Mouse (Mus musculus) kidney, adult 9 months (tissue): ENCODE results near the gene Cyp3a13.
"Not testable (repeated sequence)": the region's sequence is repeated elsewhere in the genome, so short reads cannot be mapped to it uniquely, and the experiment has no call there.

Experiments
- DNase-seq: peaks from one replicate; pipeline ENCODE4 v3.0.0; 2022

Gene Cyp3a13

DNA sequence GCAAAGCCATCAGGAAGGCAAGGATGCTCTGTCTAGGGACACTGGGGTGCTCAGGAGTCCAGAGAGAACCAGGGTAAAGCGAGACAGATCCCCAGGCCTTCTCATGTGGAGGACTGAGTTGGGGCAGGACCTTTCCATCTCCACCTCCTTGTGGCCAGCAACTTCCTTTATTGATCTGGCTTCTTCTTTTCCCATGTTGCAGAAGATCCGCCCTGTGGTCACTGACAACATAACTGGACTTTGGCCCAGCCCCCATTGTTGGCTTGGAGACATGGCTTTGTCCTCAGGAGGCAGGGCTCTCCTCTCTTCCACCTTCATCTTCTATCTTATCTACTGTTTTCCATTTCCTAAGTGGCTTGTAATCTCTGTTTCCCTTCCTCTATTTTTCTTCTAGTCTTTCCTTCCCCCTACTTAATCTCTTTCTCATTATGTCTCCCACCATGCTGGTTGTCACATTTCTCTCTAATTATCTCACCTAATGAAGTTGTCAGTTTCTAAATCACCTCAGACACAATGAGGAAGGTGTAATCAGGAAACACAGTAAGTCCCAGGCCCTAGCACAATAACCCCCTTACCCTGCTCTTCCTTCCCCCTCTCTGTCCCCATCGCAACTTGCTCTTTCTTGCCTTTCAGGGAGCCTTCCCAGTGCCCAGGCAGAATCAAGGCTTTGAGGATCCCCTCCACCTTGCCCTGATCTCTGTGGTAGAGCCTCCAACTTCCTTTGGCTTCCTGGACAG lies 49.6 kb downstream of the Cyp3a13 start, which contains the start of gene Pilrb2:
TSS of gene Pilrb2 (minus strand) at position 172 of the 737 bp plus-strand sequence.
- DNase-seq, result not testable (repeated sequence)

DNA sequence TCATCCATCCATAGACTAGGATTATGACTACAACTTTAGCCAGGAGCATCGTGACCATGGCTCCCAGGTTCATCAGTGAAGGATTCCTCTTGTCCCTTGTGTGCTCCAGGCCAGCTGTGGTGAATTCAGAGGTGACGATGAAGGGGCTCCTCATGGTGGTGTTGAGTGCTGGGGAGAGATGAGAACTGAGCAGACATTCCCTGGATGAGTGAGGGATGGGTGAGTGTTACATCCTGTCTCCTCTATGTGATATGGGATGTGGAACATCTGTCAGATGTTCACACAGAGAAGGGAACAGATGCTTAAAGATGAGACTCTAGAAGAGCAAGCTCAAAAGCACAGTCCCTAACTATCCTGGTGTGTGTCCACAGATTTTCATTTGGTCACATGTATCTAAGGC lies 52.8 kb downstream of the Cyp3a13 start:
- DNase-seq, result not testable (repeated sequence)

DNA sequence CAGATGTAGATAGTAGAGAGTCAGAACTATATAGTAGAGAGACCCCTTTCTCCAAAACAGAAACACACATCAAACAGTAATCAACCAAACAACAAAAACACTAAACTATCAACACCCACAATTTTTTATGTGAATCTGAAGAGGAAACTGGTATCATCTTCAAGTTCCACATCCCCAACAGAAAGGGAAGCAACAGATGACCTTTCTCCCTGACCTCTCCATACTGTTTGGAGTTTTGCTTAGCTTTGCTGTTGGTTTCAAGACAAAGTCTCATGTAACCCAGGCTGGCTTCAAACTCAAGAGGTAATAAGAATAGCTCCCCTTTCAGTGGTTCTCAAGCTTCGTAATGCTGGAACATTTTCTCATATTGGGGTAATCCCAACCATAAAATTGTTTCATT lies 57.4 kb downstream of the Cyp3a13 start:
- not testable (repeated sequence) for DNase-seq

DNA sequence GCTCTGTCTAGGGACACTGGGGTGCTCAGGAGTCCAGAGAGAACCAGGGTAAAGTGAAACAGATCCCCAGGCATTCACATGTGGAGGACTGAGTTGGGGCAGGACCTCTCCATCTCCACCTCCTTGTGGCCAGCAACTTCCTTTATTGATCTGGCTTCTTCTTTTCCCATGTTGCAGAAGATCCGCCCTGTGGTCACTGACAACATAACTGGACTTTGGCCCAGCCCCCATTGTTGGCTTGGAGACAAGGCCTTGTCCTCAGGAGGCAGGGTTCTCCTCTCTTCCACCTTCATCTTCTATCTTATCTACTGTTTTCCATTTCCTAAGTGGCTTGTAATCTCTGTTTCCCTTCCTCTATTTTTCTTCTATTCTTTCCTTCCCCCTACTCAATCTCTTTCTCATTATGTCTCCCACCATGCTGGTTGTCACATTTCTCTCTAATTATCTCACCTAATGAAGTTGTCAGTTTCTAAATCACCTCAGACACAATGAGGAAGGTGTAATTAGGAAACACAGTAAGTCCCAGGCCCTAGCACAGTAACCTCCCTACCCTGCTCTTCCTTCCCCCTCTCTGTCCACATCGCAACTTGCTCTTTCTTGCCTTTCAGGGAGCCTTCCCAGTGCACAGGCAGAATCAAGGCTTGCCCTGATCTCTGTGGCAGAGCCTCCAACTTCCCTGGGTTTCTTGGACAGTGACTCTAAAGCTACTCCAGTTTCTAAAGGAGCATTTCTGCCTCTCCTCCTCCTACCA lies 63.3 kb downstream of the Cyp3a13 start, which contains the start of gene Pilrb1:
TSS of gene Pilrb1 (minus strand) at position 147 of the 751 bp plus-strand sequence.
- not testable (repeated sequence) for DNase-seq

DNA sequence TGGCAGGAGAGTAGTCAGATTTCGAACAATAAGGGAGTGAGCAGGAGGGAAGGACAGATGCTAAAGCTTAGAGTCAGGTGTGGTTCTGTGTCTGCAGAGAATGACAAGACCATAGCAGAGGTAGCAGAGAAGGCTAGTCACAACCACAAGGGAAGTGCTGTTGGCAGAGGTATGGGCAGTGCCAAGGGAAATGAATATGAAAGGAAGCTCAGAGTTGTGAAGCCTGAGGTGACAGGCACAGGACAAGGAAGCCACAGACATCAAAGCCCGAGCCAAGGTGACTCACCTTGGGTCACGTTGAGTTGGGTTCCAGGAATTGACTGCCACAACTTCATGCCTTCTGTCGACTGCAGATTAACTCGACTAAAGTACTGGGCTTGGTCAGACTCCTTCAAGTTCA lies 64.5 kb downstream of the Cyp3a13 start:
- not testable (repeated sequence) for DNase-seq

DNA sequence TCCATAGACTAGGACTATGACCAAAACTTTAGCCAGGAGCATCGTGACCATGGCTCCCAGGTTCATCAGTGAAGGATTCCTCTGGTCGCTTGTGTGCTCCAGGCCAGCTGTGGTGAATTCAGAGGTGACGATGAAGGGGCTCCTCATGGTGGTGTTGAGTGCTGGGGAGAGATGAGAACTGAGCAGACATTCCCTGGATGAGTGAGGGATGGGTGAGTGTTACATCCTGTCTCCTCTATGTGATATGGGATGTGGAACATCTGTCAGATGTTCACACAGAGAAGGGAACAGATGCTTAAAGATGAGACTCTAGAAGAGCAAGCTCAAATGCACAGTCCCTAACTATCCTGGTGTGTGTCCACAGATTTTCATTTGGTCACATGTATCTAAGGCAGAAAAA lies 66.5 kb downstream of the Cyp3a13 start:
- DNase-seq, result not testable (repeated sequence)

DNA sequence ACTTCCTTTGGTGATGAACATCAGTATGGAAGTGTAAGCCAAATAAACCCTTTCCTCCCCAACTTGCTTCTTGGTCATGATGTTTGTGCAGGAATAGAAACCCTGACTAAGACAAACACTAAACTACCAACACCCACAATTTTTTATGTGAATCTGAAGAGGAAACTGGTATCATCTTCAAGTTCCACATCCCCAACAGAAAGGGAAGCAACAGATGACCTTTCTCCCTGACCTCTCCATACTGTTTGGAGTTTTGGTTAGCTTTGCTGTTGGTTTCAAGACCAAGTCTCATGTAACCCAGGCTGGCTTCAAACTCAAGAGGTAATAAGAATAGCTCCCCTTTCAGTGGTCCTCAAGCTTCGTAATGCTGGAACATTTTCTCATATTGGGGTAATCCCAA lies 71.1 kb downstream of the Cyp3a13 start:
- not testable (repeated sequence) for DNase-seq
